Mouse (Mus musculus): ENCODE data around the gene Poldip3. TPM values are rescaled to one million over a fixed set of nuclear protein-coding genes. Genes with fewer than 3 reads are reported as not detected.
A peak's percentile ranks its signal among the peaks of the same experiment; 100 is the strongest.

Poldip3 gene
- total RNA-seq, 2 experiments from 2014 or later = 90.5 to 91.5 TPM

GRCm38 (mm10) chr15:83160561-83160960 is 11.4 kb upstream of the Poldip3 start:
- no peak for DNase-seq (ENCODE audit: low spot score in 2 of 2)
- H3K4me3 ChIP-seq = no peak overlapping the region

GRCm38 (mm10) chr15:83159823-83160222 is 10.6 kb upstream of the Poldip3 start:
- no peak for TF ChIP-seq CTCF (conservative IDR thresholded peaks at IDR 0.05)
- Histone ChIP-seq H3K4me3 (no peak overlapping the region), H3K27ac (no peak overlapping the region)
- DNase-seq (ENCODE audit: low spot score in 2 of 2) = no peak

More at GRCm38 (mm10) chr15:83160561-83160960, 11.4 kb upstream of the Poldip3 start:
- H3K27ac ChIP-seq = no peak overlapping the region
- no peak for TF ChIP-seq CTCF (conservative IDR thresholded peaks at IDR 0.05)

GRCm38 (mm10) chr15:83158587-83159160 is 9.5 kb upstream of the Poldip3 start:
- DNase-seq (ENCODE audit: low spot score in 2 of 2) = no peak
- Histone ChIP-seq H3K4me3 (no peak overlapping the region), H3K27ac (no peak overlapping the region)
- 0 out of 2 replicates have a peak, but pooled peaks have one; percentile 22 for TF ChIP-seq CTCF (conservative IDR thresholded peaks at IDR 0.05)

- TF ChIP-seq CTCF (conservative IDR thresholded peaks at IDR 0.05) = no peak
- Histone ChIP-seq H3K27ac (no peak overlapping the region), H3K4me3 (no peak overlapping the region)
- DNase-seq (ENCODE audit: low spot score in 2 of 2) = no peak
Observed at GRCm38 (mm10) chr15:83157667-83158064, 8.5 kb upstream of the Poldip3 start.

GRCm38 (mm10) chr15:83156929-83157666 is 7.9 kb upstream of the Poldip3 start:
- Histone ChIP-seq H3K27ac (0 out of 2 replicates have a peak overlapping the region, but pooled peaks have one; percentile 14), H3K4me3 (no peak overlapping the region)
- peak in 1 of 2 experiments; percentile 51 for DNase-seq (ENCODE audit: low spot score in 2 of 2)
- peak; percentile 83 for TF ChIP-seq CTCF (conservative IDR thresholded peaks at IDR 0.05)

- no peak overlapping the region for H3K4me3 ChIP-seq
- no peak overlapping the region for H3K27ac ChIP-seq
- no peak for DNase-seq (ENCODE audit: low spot score in 2 of 2)
- TF ChIP-seq CTCF (conservative IDR thresholded peaks at IDR 0.05) = no peak
Observed at GRCm38 (mm10) chr15:83155672-83156419, 6.7 kb upstream of the Poldip3 start.

- no peak for TF ChIP-seq CTCF (conservative IDR thresholded peaks at IDR 0.05)
- no peak for DNase-seq (ENCODE audit: low spot score in 2 of 2)
- Histone ChIP-seq H3K27ac (no peak overlapping the region), H3K4me3 (no peak overlapping the region)
Observed at GRCm38 (mm10) chr15:83154309-83154708, 5.1 kb upstream of the Poldip3 start.

GRCm38 (mm10) chr15:83150694-83151093 is 1.5 kb upstream of the Poldip3 start:
- H3K27ac ChIP-seq = peak overlapping the region; percentile 32; the same call in 1 of the 2 replicates
- no peak overlapping the region for H3K4me3 ChIP-seq
- no peak for TF ChIP-seq CTCF (conservative IDR thresholded peaks at IDR 0.05)
- DNase-seq (ENCODE audit: low spot score in 2 of 2) = no peak

- no peak for TF ChIP-seq CTCF (conservative IDR thresholded peaks at IDR 0.05)
- peak overlapping the region; percentile 97 for H3K4me3 ChIP-seq
- no peak for DNase-seq (ENCODE audit: low spot score in 2 of 2)
- H3K27ac ChIP-seq = peak overlapping the region; percentile 100
Observed at GRCm38 (mm10) chr15:83150073-83150442, 874 bp upstream of the Poldip3 start.

GRCm38 (mm10) chr15:83148801-83149195 is 386 bp downstream of the Poldip3 start:
- Histone ChIP-seq H3K27ac (peak overlapping the region; percentile 100), H3K4me3 (peak overlapping the region; percentile 97)
- 0 out of 2 replicates have a peak, but pooled peaks have one; percentile 21 for TF ChIP-seq CTCF (conservative IDR thresholded peaks at IDR 0.05)
- DNase-seq (ENCODE audit: low spot score in 2 of 2) = no peak

GRCm38 (mm10) chr15:83148395-83148794 is 789 bp downstream of the Poldip3 start:
- Histone ChIP-seq H3K27ac (peak overlapping the region; percentile 100), H3K4me3 (peak overlapping the region; percentile 97)
- TF ChIP-seq CTCF (conservative IDR thresholded peaks at IDR 0.05) = no peak
- no peak for DNase-seq (ENCODE audit: low spot score in 2 of 2)

GRCm38 (mm10) chr15:83145541-83145940 is 3.6 kb downstream of the Poldip3 start:
- Histone ChIP-seq H3K4me3 (no peak overlapping the region), H3K27ac (no peak overlapping the region)
- TF ChIP-seq CTCF (conservative IDR thresholded peaks at IDR 0.05) = no peak
- no peak for DNase-seq (ENCODE audit: low spot score in 2 of 2)

- Histone ChIP-seq H3K27ac (peak overlapping the region; percentile 78), H3K4me3 (no peak overlapping the region; the same call in 1 of the 2 replicates)
- peak in 1 of 2 experiments; percentile 56 for DNase-seq (ENCODE audit: low spot score in 2 of 2)
Observed at GRCm38 (mm10) chr15:83142861-83143260, 6.3 kb downstream of the Poldip3 start.

More at GRCm38 (mm10) chr15:83142861-83143260, 6.3 kb downstream of the Poldip3 start:
- TF ChIP-seq CTCF (conservative IDR thresholded peaks at IDR 0.05) = no peak

Measured in layer of hippocampus, adult 2 months (tissue).